Mouse (Mus musculus) adipocyte (in vitro differentiated cells): ENCODE data around the gene Acot11.
"Not testable (repeated sequence)": the region's sequence is repeated elsewhere in the genome, so short reads cannot be mapped to it uniquely, and the experiment has no call there.

Experiments used
- DNase-seq: peaks from one replicate; pipeline ENCODE4 v3.0.0-alpha.2; 2016; ENCODE audit warnings: low spot score

Gene Acot11

DNA sequence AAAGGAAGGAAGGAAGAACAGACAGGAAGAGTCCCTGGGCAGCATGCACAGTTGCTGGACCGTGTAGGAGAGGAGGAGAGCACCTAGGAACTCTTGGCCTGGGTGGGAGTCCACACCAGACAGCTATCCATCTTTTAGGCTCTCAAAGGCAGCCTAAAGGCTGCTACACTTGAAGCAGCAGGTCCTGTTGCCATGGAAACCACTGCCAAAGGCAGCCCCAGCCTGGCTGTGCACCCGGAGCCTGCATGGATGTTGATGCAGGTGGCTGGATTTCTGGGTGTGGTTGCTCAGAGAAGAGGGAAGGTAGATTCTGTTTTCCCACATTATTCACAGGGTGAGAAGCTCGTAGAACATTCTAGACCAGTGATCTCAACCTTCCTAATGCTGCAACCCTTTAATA lies 27.8 kb downstream of the Acot11 start:
- no peak for DNase-seq

DNA sequence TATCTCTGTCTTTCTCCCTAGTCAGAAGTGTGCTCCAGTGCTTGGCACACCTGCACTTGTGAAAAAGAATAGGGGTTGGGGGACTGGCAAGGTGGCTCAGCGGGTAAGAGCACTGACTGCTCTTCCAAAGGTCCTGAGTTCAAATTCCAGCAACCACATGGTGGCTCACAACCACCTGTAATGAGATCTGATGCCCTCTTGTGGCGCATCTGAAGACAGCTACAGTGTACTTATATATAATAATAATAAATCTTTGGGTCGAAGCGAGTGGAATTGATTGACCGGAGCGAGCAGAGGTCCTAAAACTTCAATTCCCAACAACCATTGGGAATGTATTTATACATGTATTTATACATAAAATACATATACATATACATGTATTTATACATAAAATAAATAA lies 29.0 kb downstream of the Acot11 start:
- not testable (repeated sequence) for DNase-seq

DNA sequence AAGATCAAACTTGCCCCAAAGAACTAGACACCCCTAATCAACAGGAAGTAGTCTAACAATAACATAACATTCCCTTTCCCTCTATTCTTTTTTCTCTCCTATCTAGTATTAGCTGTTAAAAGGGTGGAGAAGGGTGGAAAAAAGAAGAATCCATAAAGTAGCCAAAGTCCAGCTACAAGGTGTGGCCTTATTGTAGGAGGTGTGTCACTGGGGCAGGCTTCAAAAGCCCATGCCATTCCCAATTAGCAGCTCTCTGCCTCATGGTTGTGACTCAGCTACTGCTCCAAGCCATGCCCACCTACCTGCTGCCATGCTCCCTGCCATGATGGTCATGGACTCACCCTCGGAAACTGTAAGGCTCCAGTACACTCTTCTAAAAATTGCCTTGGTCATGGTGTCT lies 32.2 kb downstream of the Acot11 start:
- no peak for DNase-seq

DNA sequence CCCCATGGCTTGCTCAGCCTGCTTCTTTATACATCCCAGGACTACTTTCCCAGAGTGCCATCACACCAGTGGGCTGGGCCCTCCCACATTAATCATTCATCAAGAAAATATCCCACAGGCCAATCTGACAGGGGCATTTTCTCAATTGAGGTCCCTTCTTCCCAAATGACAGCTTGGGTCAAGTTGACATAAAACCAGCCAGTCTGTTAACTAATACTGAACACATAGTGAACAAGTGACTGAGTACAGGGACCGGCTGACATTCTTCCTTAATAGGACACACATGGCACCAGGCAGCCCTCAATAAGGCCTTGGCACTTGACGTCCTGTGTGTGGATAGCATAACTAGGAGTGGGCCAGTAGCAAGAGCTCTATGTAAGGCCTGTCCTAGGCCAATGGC lies 35.5 kb downstream of the Acot11 start:
- no peak for DNase-seq

DNA sequence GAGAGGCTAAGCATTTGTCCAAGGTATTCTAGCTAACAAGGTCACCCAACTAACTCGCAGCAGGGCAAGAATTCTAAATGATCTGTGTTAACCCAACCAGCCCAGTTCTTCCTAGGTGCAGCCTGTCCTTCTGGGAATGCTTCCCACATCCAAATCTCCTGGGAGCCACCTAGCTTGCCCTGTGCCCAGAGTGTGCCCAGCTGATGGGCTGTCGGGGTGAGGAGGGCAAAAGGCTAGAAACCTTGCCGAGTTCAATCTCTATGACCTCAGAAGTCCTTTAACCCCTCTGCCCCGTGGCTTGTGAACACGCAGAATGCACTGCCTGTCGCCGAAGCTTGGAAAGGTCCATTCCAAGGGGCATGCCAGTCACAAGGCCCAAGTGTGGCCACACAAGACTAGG lies 40.6 kb downstream of the Acot11 start:
- no peak for DNase-seq

DNA sequence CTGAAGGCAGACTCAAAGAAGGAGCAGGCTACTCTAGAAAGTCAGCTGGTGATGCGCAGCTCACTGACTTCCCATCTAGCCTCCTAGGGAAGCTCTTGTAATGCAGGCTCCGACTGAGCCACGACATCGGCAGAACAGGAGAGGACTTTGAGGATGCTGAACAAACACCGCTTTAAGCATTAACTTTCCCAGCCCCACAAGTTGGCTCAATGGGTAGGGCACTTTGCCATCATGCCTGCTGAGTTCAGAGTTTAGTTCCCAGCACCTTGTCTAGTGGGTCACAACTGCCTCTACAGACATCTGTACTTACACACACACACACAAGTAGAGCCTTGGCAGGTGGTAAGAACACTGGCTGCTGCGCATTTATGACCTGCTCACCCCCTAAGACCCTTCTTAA lies 53.1 kb downstream of the Acot11 start:
- no peak for DNase-seq

DNA sequence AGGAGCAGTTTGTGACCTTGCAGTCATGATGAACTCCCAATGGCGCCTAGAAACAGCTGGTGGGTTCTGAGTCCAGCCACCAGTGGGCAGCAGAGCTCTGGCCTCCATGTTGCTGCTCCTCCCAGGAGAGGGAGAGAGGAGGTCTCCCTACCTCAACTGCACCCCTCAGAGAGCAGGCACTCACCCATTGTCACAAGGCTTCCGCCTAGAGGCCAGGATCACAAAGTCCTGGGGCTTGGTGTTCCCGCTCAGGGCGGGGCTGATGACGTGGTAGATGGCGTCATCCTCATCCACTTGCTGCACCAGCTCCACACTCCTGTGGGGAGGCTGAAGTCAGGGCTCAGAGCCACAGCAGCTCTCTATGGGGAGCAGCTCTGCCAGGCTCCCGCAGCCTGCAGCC lies 55.1 kb downstream of the Acot11 start:
- peak; percentile 40 for DNase-seq

DNA sequence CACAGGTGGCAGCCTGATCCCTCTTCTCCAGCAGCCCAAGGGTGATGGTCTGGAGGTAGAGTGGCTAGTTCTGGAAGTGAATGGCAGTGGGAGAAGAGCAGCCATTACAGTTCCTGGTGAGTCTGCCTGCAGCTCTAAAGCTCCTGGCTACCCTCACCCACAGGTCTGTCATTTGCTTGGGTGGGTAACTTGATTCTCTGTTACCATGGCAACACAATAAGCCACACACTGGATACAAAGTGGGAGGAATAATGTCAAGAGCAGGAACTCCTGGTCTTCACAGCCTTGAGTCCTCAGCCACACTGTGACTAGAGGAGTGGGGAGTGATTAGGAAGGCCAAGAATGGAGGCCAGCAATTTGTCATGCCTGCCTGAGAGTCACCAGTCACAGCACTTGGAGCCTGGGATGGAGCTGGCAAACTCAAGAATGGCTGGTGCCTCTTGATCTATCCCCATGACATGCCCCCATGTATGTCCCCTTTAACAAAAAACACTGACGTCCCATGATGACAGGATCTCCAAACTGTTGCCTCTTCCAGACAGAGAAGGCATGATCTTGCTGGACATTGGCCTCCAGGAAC lies 57.7 kb downstream of the Acot11 start:
- no peak for DNase-seq

DNA sequence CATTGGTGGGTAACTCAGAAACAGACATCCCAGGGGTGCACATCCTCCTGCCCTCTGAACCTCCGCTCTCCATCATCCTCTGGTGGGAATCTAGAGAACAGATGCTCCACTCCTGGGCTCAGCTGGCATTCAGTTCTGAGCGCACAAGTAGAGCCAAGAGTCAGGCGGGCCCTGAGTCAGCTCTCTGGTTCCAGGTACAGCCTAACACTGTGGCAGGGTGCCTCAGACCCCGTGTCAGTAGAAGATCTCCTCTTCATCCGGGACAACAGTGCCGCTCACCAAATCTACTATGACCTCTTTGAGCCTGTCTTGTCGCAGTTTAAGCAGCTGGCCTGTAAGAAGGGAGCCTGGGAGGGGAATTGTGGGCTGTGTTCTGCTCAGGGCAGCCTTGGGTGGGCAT lies 58.9 kb downstream of the Acot11 start:
- no peak for DNase-seq

DNA sequence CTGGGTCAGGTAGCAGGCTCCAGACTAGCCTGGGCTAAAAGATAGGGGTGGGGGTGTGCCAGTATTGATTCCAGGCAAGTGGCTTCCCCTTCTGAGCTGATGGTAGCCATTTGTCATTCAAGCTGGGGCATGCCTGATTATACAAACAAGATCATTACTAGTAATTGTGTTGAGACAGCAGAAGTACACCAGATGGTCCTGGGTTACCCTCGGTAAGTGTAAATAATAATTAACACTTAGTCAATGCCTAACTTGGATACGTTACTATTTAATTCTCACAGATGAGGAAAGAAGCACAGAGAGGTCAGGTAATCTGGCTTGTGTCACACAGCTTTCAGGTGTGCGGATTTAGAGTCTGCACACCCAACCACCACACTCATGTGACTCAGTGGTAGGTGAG lies 66.9 kb downstream of the Acot11 start:
- DNase-seq = no peak

DNA sequence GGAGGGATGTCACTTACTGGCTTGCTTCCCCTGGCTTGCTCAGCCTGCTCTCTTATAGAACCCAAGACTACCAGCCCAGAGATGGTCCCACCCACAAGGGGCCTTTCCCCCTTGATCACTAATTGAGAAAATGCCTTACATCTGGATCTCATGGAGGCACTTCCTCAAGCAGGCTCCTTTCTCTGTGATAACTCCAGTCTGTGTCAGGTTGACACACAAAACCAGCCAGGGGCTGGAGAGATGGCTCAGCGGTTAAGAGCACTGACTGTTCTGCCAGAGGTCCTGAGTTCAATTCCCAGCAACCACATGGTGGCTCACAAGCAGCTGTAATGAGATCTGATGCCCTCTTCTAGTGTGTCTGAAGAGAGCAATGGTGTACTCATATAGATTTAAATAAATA lies 67.9 kb downstream of the Acot11 start:
- DNase-seq = not testable (repeated sequence)

DNA sequence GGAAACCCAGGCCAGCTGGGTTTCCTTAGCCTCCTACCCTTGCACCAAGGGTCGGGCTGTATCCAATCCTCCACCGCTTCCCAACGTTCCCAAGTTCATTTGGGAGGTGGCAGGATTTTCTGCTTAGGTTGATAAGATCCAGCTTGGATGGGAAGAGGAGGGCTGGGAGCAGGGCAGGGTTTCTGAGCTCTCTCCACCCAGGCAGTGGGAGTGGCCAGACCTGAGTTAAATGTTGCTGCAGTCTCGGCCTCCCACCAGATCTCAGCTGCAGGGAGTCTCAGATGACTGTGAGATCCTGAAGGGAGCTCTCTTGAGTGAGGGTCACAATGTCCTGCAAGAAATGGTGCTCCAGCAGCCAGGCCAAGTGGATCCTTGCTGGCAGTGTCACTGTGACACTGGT lies 71.2 kb downstream of the Acot11 start, which contains the start of gene Fam151a:
Gene Fam151a, plus strand, starts transcription at position 254 of the 400 bp plus-strand sequence.
- no peak for DNase-seq

DNA sequence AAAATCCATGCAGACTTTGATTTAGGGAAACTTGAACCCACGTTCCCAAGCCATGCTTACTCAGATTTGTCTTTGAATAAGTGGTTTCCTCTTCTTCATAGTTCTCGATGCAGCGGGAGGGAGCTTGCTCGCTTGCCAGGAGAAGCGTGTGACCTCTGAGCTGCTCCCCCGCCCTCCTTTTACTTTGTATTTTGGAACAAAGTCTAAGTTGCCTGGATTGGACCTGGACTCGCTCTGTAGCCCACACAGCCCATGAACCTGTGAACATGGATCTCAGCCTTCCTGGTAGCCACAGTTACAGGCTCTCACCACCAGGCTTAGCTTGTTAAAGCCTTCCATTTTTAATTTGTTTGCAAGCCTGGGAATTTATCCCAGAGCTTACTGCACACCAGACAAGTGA lies 74.0 kb downstream of the Acot11 start, which contains the start of gene Mroh7:
Gene Mroh7, minus strand, starts transcription at position 112 of the 400 bp plus-strand sequence.
- DNase-seq = no peak

DNA sequence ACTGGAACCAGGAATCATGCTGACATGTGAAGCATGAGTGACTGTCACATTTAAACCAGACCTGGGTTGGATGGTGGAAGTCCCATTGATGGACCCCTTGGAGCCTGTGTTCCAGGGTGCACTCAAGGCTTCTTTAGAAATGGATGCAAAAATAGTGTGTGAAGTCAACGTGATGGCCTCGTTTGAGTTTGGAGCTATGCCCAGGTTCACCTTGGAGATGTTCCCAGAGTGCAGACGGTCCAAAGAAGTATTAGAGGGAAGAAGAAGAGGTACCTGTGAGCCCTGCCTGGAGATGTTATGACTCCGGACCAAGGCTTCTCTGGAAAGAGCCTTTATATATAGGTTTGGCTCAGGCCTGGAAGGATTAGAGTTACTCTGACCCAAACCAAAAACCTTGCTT lies 84.2 kb downstream of the Acot11 start:
- DNase-seq = no peak

DNA sequence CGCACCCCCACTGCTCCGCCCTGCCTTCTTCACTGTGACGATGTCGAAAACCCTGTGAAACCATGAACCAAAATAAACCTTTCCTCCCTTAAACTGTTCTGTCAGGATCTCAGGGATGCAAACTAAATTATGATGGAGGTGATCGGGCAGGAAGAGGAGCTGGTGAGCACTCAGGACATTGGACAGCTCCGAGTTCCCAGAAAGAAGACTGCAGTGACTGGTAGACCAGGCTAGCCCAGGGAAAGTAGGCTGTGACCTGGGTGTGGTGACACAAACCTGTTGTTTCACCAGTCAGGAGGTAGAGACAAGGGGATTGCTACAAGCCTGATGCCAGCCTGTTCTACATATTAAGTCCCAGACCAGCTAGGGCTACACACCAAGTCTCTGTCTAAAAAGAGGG lies 91.2 kb downstream of the Acot11 start:
- DNase-seq = no peak

DNA sequence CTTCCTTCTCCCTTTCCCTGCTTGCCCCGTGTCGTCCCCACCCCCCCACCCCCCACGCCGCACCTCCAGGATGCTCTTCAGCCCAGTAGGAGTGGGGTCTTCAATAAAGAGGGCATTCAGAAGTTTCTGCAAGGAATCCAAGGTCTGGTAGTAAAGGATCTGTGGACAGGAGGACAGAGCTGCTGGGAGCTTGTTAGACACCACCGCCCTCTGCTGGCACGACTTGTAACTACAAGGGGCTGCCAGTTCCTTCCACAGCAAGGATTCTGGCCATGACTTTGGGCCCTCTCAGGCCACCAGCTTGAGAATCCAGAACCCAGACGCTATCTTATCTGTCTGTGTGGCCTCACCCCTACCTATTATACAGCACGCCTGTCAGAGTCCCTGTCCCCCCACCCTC lies 96.4 kb downstream of the Acot11 start:
- peak; percentile 76 for DNase-seq

DNA sequence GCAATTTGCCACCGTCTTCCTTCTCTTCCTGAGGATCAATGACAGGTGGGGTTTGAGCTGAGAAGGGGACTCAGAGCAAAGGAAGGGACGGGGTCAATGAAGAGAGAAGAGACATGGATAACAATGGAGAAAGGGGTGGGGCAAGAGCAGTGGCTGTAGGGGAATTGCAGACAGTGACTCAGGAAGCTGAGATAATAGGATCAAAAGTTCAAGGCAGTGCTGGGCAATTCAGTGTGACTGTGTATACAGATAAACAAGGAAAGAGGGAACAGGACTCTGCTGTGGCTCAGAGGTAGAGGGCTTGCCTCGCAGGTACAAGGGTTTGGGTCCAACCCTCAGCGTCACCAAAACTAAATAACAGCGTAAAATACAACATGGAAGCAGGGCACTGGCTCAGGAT lies 96.8 kb downstream of the Acot11 start:
- no peak for DNase-seq

DNA sequence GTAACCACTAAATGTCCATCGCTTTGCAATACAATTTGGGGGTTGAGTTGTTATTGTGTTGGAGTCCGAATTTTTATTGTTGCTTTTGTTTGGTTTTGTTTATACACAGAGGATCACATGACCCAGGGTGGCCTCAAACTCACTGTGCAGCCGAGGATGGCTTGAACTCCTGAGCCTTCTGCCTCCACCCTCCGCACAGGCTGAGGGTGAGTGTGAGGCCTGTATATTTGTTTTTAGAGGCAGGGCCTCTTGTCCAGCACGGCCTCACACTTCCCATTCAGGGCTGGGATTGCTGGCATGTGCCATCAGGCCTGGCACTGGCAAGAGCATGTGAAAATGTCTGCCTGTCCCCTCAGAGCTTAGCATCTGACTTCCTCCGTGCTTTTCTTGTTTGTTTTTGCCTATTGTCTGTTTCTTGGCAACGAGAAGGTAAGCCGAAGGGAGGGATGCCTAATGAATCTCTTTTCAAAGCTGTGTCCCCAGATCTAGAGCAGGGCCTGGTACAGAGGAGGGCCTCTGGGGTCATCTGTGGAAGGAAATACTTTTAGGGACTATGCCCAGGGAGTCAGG lies 99.6 kb downstream of the Acot11 start:
- DNase-seq = no peak

DNA sequence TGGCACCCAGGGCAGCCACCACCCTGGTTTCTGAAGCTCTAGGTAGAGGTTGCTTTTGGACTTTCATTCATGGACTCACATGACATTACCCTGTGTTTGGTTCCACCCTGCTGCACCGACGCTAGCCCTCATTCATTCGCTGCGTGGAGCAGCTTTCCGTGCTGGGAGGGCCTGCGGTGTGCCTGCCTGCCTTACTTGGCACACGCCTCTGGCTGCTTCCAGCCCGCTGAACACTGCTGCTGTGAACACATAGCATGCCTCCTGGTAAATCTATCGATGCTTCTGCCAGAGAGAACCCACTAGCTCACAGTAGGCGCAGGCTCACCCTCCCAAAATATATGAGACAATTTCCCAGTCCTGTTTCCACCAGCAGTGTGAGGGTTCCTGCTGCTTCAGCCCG lies 100.4 kb downstream of the Acot11 start:
- no peak for DNase-seq

DNA sequence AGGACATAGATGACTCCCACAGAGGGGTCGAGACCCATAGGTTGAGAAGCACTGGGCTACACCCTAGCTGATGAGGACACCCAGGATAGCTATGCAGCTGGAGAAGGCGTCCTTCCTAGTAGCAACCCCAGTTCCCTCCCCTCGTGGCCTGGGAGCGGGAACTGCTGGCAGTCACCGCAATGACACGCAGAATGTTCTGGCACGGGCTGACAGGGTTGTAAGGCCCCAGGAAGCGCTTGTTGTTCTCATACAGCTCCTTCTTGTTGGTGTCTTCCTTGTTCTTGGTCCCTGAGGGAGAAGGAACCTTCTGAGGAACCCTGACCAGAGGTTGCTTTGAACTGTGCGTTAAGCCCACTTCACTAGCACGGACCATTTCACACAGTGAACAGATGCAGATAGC lies 100.8 kb downstream of the Acot11 start:
- no peak for DNase-seq

DNA sequence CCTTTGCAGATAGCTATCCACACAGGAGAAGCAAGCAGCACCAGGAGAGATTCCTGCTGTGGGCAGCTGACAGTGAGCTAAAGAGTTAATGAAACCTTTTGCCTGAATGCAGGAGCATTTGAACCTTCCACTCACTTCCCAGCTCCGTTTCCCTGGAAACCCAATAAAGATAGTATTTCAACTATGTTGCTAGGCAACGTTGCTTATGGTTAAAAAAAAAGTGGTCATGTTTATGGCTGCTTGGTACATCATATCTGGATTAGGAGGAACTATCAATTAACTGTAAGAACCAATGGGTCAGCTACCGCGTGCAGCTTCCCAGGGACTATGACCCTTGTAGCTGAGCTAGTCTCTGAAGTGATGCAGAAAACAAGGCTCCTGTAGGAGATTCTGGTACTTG lies 104.0 kb downstream of the Acot11 start:
- no peak for DNase-seq

DNA sequence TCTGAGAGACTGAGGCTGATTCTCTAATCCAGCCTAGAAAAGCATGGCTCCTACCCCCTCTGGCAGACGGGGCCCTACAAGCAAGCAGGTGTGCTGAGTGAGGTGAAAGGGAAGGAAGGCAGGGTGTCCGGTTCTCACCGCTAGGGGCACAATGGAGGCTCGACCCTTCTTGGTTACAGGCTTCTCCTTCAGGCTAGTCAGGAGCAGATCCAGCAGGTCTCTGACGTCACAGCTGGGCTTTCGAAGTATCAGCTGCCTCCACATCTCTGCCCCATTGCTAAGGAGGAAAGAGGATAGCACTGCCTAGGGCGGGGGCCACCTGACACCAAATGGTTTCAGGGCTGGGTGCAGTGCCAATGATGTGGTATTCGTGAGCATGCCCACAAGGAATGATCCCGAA lies 104.8 kb downstream of the Acot11 start:
- peak; percentile 18 for DNase-seq
